8 mouse cellular contexts compared by ENCODE assay signal in the genomic region with DNA sequence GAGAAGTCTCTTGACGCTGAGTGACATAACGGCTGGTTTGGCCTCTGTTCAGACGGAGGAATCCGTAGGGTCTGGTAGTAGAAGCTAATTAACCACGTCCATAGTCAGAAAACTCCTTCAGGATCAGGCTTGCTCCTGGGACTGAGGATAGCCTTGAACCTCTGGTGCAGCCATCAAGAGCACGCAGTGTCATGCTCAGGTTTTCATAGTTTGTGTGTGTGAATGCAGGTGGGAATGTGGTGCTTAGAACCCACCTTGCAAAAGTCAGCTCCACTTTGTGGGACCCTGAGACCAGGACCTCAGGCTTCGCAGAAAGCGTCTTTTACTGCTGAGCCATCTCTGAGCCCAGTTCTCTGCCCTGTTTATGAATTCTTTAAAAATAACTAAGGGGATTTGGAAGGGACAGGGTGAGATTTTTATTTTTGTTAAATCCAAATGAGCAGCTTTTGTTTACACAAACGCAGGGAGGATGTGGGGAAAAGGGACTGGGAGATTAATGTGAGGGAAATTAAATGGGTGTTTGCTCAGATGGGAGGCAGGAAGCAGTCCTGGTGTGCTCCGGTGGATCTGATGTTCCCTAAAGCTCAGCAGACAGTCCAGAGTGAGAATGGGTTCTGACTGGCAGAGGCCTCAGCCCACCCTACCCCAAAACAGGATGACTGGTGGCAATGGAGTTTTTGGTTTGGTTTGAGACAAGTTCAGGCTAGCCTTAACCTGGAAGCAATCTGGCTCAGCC. TPM values are rescaled to one million over a fixed set of nuclear protein-coding genes. Genes with fewer than 3 reads are reported as not detected.
A peak's percentile ranks its signal among the peaks of the same experiment; 100 is the strongest.
DNase-seq lines count a peak whose midpoint lies in the region; ATAC-seq and TF ChIP-seq lines count a peak whose summit lies in the region.

No protein-coding gene starts in this region.

- H3K27ac ChIP-seq in ES-E14 (ENCODE audit: insufficient read depth, low read depth, low read length, poor library complexity, severe bottlenecking): peak overlapping the region; percentile 29; the same call in 1 of the 2 replicates
- H3K27ac ChIP-seq in liver, embryonic 16.5 days (ENCODE audit: low read length): peak overlapping the region; percentile 37; the same call in 1 of the 2 replicates

- DNase-seq in gastrocnemius, adult 18-20 months (ENCODE audit: low spot score): peak; percentile 82
- no peak for DNase-seq in gastrocnemius, postnatal 4 days (ENCODE audit: low spot score in 2 of 2)
- DNase-seq in ES-E14 (ENCODE audit: low read depth, low spot score): no peak
- peak; percentile 69 to 81 for DNase-seq in heart, postnatal 10 days
- DNase-seq in frontal cortex, postnatal 14 days (ENCODE audit: low spot score in 2 of 2): no peak
- no peak for DNase-seq in left cerebral cortex, postnatal 36 days (ENCODE audit: low spot score in 2 of 2)
- DNase-seq in embryo, embryonic 10 days (ENCODE audit: low spot score): no peak

- no peaks in the 10 kb centered on the region for H3K27me3 ChIP-seq in liver, embryonic 16.5 days (ENCODE audit: control insufficient read depth, insufficient read depth, low read depth, low read length)

- in situ Hi-C loops in ES-E14 (cut with MboI; ENCODE audit: low sequenced_read_pairs in 2 of 2, unreplicated experiment in 2 of 2): no loop called here

- H3K4me1 ChIP-seq in ES-E14 (ENCODE audit: control insufficient read depth in 2 of 2, insufficient read depth in 2 of 2, low read length in 2 of 2, poor library complexity in 1 of 2): peaks cover 9 to 19% of the 10 kb centered on the region in 2 experiments
- H3K4me1 ChIP-seq in liver, embryonic 16.5 days (ENCODE audit: control insufficient read depth, low read depth, low read length): peaks cover 39% of the 10 kb centered on the region

- H3K9me3 ChIP-seq in ES-E14 (ENCODE audit: control insufficient read depth, insufficient read depth, low read depth, low read length): no peaks in the 10 kb centered on the region
- no peaks in the 10 kb centered on the region for H3K9me3 ChIP-seq in liver, embryonic 16.5 days (replicated peaks; ENCODE audit: control insufficient read depth, low read length)

- peaks cover 28% of the 10 kb centered on the region for H3K36me3 ChIP-seq in ES-E14 (ENCODE audit: control insufficient read depth, insufficient read depth, low read length, poor library complexity, severe bottlenecking)
- H3K36me3 ChIP-seq in liver, embryonic 16.5 days (ENCODE audit: control insufficient read depth, insufficient read depth): peaks cover 21% of the 10 kb centered on the region

- H3K4me3 ChIP-seq in ES-E14 (ENCODE audit: insufficient read depth in 1 of 2, low read depth in 1 of 2, low read length in 2 of 2, poor library complexity in 1 of 2, severe bottlenecking in 1 of 2): peak overlapping the region in 1 of 2 experiments; percentile 60; a peak in 2 of 4 replicates
- H3K4me3 ChIP-seq in liver, embryonic 16.5 days (ENCODE audit: low read depth, low read length): no peak overlapping the region

- no peak overlapping the region; the same call in 1 of the 2 replicates for H3K9ac ChIP-seq in ES-E14 (ENCODE audit: insufficient read depth, low read depth, low read length, poor library complexity, severe bottlenecking)
- H3K9ac ChIP-seq in liver, embryonic 16.5 days (ENCODE audit: low read depth, low read length): no peak overlapping the region

- intact Hi-C loops in heart, postnatal 10 days (cut with DNase I): no loop called here
- intact Hi-C loops in left cerebral cortex, postnatal 36 days (cut with DNase I): no loop called here

- H3K4me2 ChIP-seq in liver, embryonic 16.5 days (ENCODE audit: low read depth, low read length): no peak overlapping the region

- 46% methylated on average over 10 of the region's 10 CpGs for WGBS in liver, embryonic 16.5 days (ENCODE audit: insufficient replicate concordance)

- no peak for ATAC-seq in liver, embryonic 16.5 days (ENCODE audit: low read depth)

TF ChIP-seq in ES-E14, 5 proteins besides CTCF, POLR2A, EP300 and RAD21:
- TF ChIP-seq ZC3H11A (IDR thresholded peaks at IDR 0.05; ENCODE audit: borderline replicate concordance, low read depth, low read length) (no peak), ZNF384 (IDR thresholded peaks at IDR 0.05; ENCODE audit: low read depth, low read length) (no peak), CHD2 (IDR thresholded peaks at IDR 0.05; ENCODE audit: low read depth, low read length) (no peak), MAFK (IDR thresholded peaks at IDR 0.05; ENCODE audit: insufficient read depth, low read depth, low read length) (no peak), HCFC1 (IDR thresholded peaks at IDR 0.05; ENCODE audit: borderline replicate concordance, insufficient read depth, low read length) (no peak)

RNA-seq across cellular contexts. Expression of gene Txnip, which starts 4.4 kb away (rescaled TPM):
- 100 to 1,000 TPM; 344 to 646 TPM for total RNA-seq in gastrocnemius, adult 18-20 months (2021)
- total RNA-seq in gastrocnemius, postnatal 4 days (2021): 100 to 1,000 TPM; 318 to 360 TPM
- 128 and 161 TPM in 2 replicates for total RNA-seq in ES-E14 (2012; rRNA removed)
- 1,000 to 10,000 TPM in 1 of 2 experiments, 100 to 1,000 TPM in 1; 618 to 1,152 TPM for total RNA-seq in heart, postnatal 10 days (2021)
- 49.3 and 51.2 TPM in 2 replicates for polyA plus RNA-seq in liver, embryonic 16.5 days (2015; fragmentation: Nextera tagmentation; extraction: Ambion mirVana)
- 10 to 100 TPM; 19.5 to 21.8 TPM for total RNA-seq in left cerebral cortex, postnatal 36 days (2021)

RNA-seq across cellular contexts. Expression of gene Gm16253, which starts 14.7 kb away (rescaled TPM):
- total RNA-seq in gastrocnemius, adult 18-20 months (2021): 1 to 10 TPM; 1.2 to 2.0 TPM
- 1 to 10 TPM; 1.5 TPM for total RNA-seq in gastrocnemius, postnatal 4 days (2021)
- 1.8 and 2.0 TPM in 2 replicates for total RNA-seq in ES-E14 (2012; rRNA removed)
- total RNA-seq in heart, postnatal 10 days (2021): 1 to 10 TPM; 4.9 to 5.3 TPM
- 0.48 and 0.55 TPM in 2 replicates for polyA plus RNA-seq in liver, embryonic 16.5 days (2015; fragmentation: Nextera tagmentation; extraction: Ambion mirVana)
- not detected for total RNA-seq in left cerebral cortex, postnatal 36 days (2021)

RNA-seq across cellular contexts. Expression of gene Polr3gl, which starts 31.9 kb away (rescaled TPM):
- 10 to 100 TPM; 44.0 to 56.1 TPM for total RNA-seq in gastrocnemius, adult 18-20 months (2021)
- 10 to 100 TPM; 32.4 to 34.2 TPM for total RNA-seq in gastrocnemius, postnatal 4 days (2021)
- total RNA-seq in ES-E14 (2012; rRNA removed): 5.7 and 8.1 TPM in 2 replicates
- total RNA-seq in heart, postnatal 10 days (2021): 10 to 100 TPM; 24.3 to 30.9 TPM
- polyA plus RNA-seq in liver, embryonic 16.5 days (2015; fragmentation: Nextera tagmentation; extraction: Ambion mirVana): 10.8 and 12.2 TPM in 2 replicates
- 10 to 100 TPM; 22.5 to 29.9 TPM for total RNA-seq in left cerebral cortex, postnatal 36 days (2021)

RNA-seq across cellular contexts. Expression of gene Ankrd34a, which starts 34.3 kb away (rescaled TPM):
- 1 to 10 TPM; 1.0 to 1.7 TPM for total RNA-seq in gastrocnemius, adult 18-20 months (2021)
- 1 to 10 TPM; 1.9 TPM for total RNA-seq in gastrocnemius, postnatal 4 days (2021)
- 0.67 and 1.1 TPM in 2 replicates for total RNA-seq in ES-E14 (2012; rRNA removed)
- total RNA-seq in heart, postnatal 10 days (2021): 1 to 10 TPM; 2.0 to 5.5 TPM
- polyA plus RNA-seq in liver, embryonic 16.5 days (2015; fragmentation: Nextera tagmentation; extraction: Ambion mirVana): 0.09 and 0.15 TPM in 2 replicates
- total RNA-seq in left cerebral cortex, postnatal 36 days (2021): 10 to 100 TPM; 68.9 to 75.7 TPM

RNA-seq across cellular contexts. Expression of gene Hfe2, which starts 37.1 kb away (rescaled TPM):
- 100 to 1,000 TPM; 622 to 636 TPM for total RNA-seq in gastrocnemius, adult 18-20 months (2021)
- 100 to 1,000 TPM; 283 to 297 TPM for total RNA-seq in gastrocnemius, postnatal 4 days (2021)
- total RNA-seq in ES-E14 (2012; rRNA removed): 1.0 and 1.2 TPM in 2 replicates
- 100 to 1,000 TPM; 149 to 172 TPM for total RNA-seq in heart, postnatal 10 days (2021)
- 9.2 and 12.0 TPM in 2 replicates for polyA plus RNA-seq in liver, embryonic 16.5 days (2015; fragmentation: Nextera tagmentation; extraction: Ambion mirVana)
- total RNA-seq in left cerebral cortex, postnatal 36 days (2021): 1 to 10 TPM in 1 of 2 experiments, under 1 TPM in 1; 0.77 to 2.1 TPM

Comparison
In these comparisons a context has a peak if more than half of its experiments do, and no peak if none do; other contexts are left out.
1. DNase-seq: peak in gastrocnemius, adult 18-20 months (single experiment) and heart, postnatal 10 days (2 of 2); none in gastrocnemius, postnatal 4 days (0 of 2), ES-E14 (single experiment), frontal cortex, postnatal 14 days (0 of 2), left cerebral cortex, postnatal 36 days (0 of 2) and embryo, embryonic 10 days (single experiment).